Mouse (Mus musculus): ENCODE data around the gene Sec24a. TPM values are rescaled to one million over a fixed set of nuclear protein-coding genes. Genes with fewer than 3 reads are reported as not detected.
"Not testable (repeated sequence)": the region's sequence is repeated elsewhere in the genome, so short reads cannot be mapped to it uniquely, and the experiment has no call there.

Sec24a gene
- polyA plus RNA-seq, 1 experiment from 2014 or later: 15.3 TPM

DNA sequence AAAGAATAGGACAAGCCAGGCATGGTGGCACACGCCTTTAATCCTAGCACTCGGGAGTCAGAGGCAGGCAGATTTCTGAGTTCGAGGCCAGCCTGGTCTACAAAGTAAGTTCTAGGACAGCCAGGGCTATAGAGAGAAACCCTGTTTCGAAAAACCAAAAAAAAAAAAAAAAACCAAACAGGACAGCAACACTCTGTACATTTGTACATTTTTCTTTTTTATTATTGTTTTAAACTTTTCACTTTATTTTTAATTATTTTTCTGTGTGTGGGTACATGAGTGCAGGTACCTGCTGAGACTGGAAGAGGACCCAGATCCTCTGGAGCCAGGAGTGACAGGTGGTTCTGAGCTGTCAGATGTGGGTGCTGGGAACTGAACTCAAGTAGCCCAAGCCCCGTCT, 88.0 kb downstream of the Sec24a start:
- ATAC-seq (ENCODE audit: low FRiP score): no peak
- Histone ChIP-seq H3K36me3 (no peaks in the 10 kb centered on the region), H3K4me1 (replicated peaks) (no peaks in the 10 kb centered on the region), H3K4me2 (no peak overlapping the region), H3K9ac (no peak overlapping the region), H3K4me3 (no peak overlapping the region), H3K27me3 (0 out of 2 replicates have a peak, but pooled peaks cover 2% of the 10 kb centered on the region), H3K27ac (no peak overlapping the region), H3K9me3 (no peaks in the 10 kb centered on the region)
- WGBS: 76% methylated on average over 5 of the region's 5 CpGs

DNA sequence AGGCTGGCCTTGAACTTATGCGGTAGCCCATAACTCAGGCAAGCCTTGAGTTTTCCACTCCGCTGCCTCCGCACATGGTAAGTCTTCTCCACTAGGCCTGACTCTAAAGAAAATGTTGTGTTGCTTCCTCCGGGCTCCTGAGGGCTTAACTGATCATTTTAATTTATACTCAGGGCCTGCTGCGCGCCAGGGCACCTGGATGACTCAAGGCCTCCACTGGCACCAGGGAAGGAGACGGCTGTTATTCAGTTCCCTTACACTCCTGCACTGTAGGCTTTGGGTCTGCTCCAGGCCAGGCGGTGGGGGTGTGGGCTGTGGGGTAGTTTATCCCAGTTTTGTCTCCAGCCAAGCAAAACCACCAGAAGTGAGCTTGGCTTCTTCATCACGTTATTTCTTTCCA, 90.1 kb downstream of the Sec24a start:
- no peak overlapping the region for H3K4me2 ChIP-seq
- 85% methylated on average over 9 of the region's 9 CpGs for WGBS
- no peak overlapping the region for H3K4me3 ChIP-seq
- H3K27me3 ChIP-seq: no peaks in the 10 kb centered on the region
- no peak overlapping the region for H3K27ac ChIP-seq
- H3K9me3 ChIP-seq: no peaks in the 10 kb centered on the region
- no peaks in the 10 kb centered on the region for H3K4me1 ChIP-seq (replicated peaks)
- no peaks in the 10 kb centered on the region for H3K36me3 ChIP-seq
- no peak for ATAC-seq (ENCODE audit: low FRiP score)
- no peak overlapping the region for H3K9ac ChIP-seq

DNA sequence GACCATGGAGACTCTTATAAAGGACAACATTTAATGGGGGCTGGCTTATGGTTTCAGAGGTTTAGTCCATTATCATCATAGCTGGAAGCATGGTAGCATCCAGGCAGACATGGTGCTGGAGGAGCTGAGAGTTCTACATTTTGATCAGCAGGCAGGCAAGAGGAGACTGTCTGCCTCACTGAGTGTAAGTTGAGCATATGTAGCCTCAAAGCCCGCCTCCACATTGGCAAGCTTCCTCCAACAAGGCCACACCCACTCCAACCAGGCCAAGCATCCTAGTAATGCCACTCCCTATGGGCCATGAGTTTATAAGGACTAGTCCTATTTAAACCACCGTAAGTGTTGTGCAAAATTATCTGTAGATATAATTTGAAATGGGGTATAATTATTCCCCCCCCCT, 92.1 kb downstream of the Sec24a start:
- ATAC-seq (ENCODE audit: low FRiP score): no peak
- WGBS: 86% methylated on average over 2 of the region's 2 CpGs
- Histone ChIP-seq H3K36me3 (no peaks in the 10 kb centered on the region), H3K4me3 (no peak overlapping the region), H3K27ac (no peak overlapping the region), H3K4me2 (no peak overlapping the region), H3K9me3 (no peaks in the 10 kb centered on the region), H3K27me3 (no peaks in the 10 kb centered on the region), H3K4me1 (replicated peaks) (no peaks in the 10 kb centered on the region), H3K9ac (no peak overlapping the region)

DNA sequence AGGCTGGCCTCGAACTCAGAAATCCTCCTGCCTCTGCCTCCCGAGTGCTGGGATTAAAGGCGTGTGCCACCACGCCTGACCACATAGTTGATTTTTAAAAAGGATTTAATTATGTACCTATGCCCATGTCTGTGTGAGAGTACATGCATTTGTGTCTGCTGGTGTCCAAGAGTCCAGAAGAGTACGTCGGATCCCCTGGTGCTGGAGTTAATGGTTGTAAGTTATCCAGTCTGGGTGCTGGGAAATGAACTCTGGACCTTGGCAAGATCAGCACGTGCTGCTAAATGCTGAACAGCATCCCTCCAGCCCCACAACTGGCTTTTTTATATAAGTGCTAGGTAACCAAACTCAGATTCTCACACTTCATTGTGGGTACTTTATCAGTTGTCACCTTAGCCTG, 92.6 kb downstream of the Sec24a start:
- H3K9me3 ChIP-seq: no peaks in the 10 kb centered on the region
- no peak overlapping the region for H3K27ac ChIP-seq
- no peaks in the 10 kb centered on the region for H3K27me3 ChIP-seq
- no peak for ATAC-seq (ENCODE audit: low FRiP score)
- no peaks in the 10 kb centered on the region for H3K36me3 ChIP-seq
- H3K4me2 ChIP-seq: no peak overlapping the region
- H3K9ac ChIP-seq: no peak overlapping the region
- H3K4me3 ChIP-seq: no peak overlapping the region
- 90% methylated on average over 7 of the region's 7 CpGs for WGBS
- H3K4me1 ChIP-seq (replicated peaks): no peaks in the 10 kb centered on the region

DNA sequence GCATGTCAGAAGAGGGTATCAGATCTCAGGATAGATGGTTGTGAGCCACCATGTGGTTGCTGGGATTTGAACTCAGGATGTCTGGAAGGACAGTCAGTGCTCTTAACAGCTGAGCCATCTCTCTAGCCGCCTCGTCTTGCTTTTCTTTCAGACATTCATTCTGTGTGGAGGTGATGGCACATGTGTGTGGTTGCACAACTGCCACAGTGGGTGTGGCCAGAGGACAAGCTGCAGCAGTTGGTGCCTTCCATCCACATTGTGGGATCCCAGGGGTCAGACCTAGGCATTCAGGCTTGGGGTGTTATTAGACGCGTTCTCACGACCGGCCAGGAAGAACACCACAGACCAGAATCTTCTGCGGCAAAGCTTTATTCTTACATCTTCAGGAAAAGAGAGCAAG, 98.7 kb downstream of the Sec24a start:
- not testable (repeated sequence) for H3K27me3 ChIP-seq; H3K9me3 ChIP-seq; H3K4me3 ChIP-seq; H3K36me3 ChIP-seq; H3K4me2 ChIP-seq; ATAC-seq (ENCODE audit: low FRiP score); H3K27ac ChIP-seq; H3K4me1 ChIP-seq (replicated peaks); H3K9ac ChIP-seq
- 95% methylated on average over 7 of the region's 7 CpGs for WGBS

DNA sequence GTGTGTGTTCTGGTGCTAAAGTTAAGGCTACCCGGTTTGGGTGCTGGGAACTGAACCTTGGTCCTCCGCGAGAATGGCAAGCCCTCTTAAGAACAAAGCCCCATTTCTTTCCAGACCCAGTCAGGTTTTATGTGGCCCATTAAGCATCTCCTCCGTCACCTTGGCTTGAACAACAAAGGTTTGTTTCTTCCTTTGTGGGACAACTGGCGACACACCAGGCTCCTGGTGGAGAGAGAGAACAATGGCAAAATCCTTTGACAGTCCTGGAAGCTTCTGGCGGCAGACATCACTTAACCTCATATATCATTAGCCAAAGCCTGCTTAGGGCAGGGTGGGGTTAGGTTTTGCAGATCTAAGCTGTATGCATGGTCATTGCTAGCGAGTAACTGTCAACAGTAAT, 100.8 kb downstream of the Sec24a start:
- ATAC-seq (ENCODE audit: low FRiP score): no peak
- no peaks in the 10 kb centered on the region for H3K27me3 ChIP-seq
- H3K36me3 ChIP-seq: no peaks in the 10 kb centered on the region
- no peak overlapping the region for H3K9ac ChIP-seq
- no peak overlapping the region for H3K4me2 ChIP-seq
- H3K4me3 ChIP-seq: no peak overlapping the region
- no peaks in the 10 kb centered on the region for H3K9me3 ChIP-seq
- H3K27ac ChIP-seq: no peak overlapping the region
- WGBS: 74% methylated on average over 7 of the region's 7 CpGs
- H3K4me1 ChIP-seq (replicated peaks): peaks cover 9% of the 10 kb centered on the region; the same call in 1 of the 2 replicates

DNA sequence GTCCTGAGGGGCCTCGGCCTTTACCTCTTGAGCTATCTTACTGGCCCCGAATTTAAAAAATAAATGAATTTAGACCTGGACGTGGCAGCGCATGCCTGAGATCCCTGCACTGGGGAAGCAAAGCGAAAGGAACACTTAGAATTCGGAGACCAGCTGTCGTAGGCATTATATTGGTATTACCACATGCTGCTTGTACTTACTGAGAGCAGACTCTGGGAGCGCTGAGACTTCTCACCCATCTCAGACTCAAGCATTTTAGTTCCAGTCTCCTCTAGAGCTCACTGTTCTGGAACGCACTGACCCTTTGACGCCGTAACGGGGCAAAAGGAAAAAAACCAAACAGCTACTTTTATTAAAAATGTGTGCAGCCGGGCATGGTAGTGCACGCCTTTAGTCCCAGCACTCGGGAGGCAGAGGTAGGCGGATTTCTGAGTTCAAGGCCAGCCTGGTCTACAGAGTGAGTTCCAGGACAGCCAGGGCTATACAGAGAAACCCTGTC, 101.5 kb downstream of the Sec24a start:
- peaks cover 9% of the 10 kb centered on the region; the same call in 1 of the 2 replicates for H3K4me1 ChIP-seq (replicated peaks)
- H3K9me3 ChIP-seq: no peaks in the 10 kb centered on the region
- no peaks in the 10 kb centered on the region for H3K36me3 ChIP-seq
- H3K27ac ChIP-seq: no peak overlapping the region
- no peak overlapping the region for H3K9ac ChIP-seq
- H3K27me3 ChIP-seq: no peaks in the 10 kb centered on the region
- WGBS: 77% methylated on average over 16 of the region's 16 CpGs
- no peak for ATAC-seq (ENCODE audit: low FRiP score)
- no peak overlapping the region for H3K4me3 ChIP-seq
- H3K4me2 ChIP-seq: no peak overlapping the region

DNA sequence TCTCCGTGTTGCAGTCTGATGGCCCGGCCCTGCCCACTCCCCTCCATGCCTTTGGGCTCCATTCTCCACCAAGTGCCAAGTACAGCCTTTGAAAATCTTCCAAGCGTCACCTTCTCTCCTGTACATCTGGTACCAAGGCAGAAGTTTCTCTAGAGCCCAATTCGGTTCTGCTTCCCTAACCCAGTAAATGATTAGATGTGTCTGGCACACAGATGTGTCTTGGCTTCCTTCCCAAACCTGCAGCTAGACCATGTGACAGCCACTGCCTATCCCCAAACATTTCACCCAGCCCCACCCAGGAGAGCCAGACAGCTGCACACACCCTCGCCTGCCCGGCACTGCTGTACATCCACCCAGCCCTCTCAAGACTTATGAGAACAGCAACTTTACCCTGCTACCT, 104.7 kb downstream of the Sec24a start:
- no peak overlapping the region for H3K4me3 ChIP-seq
- no peaks in the 10 kb centered on the region for H3K9me3 ChIP-seq
- H3K4me1 ChIP-seq (replicated peaks): peaks cover 9% of the 10 kb centered on the region; the same call in 1 of the 2 replicates
- peak; percentile 71; the same call in 1 of the 2 replicates for ATAC-seq (ENCODE audit: low FRiP score)
- peak overlapping the region; percentile 41 for H3K27ac ChIP-seq
- no peaks in the 10 kb centered on the region for H3K36me3 ChIP-seq
- H3K27me3 ChIP-seq: 0 out of 2 replicates have a peak, but pooled peaks cover 3% of the 10 kb centered on the region
- 72% methylated on average over 6 of the region's 6 CpGs for WGBS
- no peak overlapping the region for H3K4me2 ChIP-seq
- H3K9ac ChIP-seq: no peak overlapping the region

DNA sequence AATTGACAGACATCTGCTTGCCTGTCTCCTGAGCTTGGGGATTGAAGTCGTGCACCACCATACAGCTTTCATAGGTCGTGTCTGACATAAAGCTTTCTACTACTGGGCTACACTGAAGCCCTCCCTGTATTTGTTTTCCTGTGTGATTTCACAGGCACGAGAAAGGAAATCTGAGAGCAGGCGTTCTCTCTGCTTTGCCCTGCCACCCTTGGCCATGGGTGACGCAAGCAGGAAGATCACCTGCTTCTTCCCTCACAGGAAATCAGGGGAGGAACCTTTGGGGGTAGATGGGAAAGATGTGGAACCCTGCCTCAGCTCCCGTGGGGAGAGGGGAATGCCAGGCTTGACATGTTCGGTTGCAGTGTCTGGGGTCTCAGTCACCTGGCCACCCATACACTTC, 105.1 kb downstream of the Sec24a start:
- Histone ChIP-seq H3K9ac (no peak overlapping the region), H3K36me3 (no peaks in the 10 kb centered on the region), H3K4me2 (no peak overlapping the region), H3K9me3 (no peaks in the 10 kb centered on the region), H3K27ac (peak overlapping the region; percentile 41), H3K4me3 (no peak overlapping the region), H3K4me1 (replicated peaks) (peaks cover 9% of the 10 kb centered on the region; the same call in 1 of the 2 replicates), H3K27me3 (0 out of 2 replicates have a peak, but pooled peaks cover 3% of the 10 kb centered on the region)
- ATAC-seq (ENCODE audit: low FRiP score): no peak
- 69% methylated on average over 7 of the region's 7 CpGs for WGBS

DNA sequence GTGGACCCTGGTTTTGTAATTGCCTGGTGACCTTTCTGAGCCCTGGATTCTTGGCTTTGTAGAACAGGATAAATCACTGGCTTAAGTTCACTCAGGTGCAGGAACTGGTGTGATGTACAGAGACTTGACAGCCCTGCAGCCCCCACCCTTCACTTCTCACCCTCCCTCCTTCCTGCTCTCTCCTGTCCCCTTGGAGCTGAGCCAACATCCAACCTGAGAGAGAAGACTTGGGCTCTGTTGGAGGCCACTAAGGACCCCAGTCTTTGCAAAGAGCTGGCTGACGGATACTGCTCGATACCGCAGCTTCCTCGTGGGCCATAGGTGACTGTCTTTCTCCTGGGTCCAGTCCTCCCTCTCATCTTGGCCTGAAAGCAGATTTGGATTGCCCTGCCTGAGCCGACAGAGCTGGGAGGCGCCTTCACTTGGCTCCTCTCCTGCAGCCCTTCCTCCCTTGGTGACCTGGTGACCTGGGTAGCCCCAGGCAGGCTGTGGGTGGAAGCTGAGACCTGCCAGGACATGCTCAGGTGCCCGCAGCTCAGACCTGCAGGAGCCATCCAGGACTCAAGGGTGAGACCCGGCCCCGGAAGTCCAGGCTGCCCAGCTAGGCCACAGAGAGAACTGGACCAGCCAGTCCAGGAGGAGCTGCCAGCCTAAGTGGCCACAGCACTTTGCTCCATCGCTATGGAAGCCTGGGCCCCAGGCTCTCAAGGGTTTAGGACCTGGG, 106.5 kb downstream of the Sec24a start:
- Histone ChIP-seq H3K27me3 (peaks cover 7% of the 10 kb centered on the region), H3K4me3 (no peak overlapping the region), H3K4me1 (replicated peaks) (peaks cover 9% of the 10 kb centered on the region; the same call in 1 of the 2 replicates), H3K36me3 (no peaks in the 10 kb centered on the region), H3K9ac (no peak overlapping the region), H3K27ac (no peak overlapping the region), H3K4me2 (no peak overlapping the region), H3K9me3 (no peaks in the 10 kb centered on the region)
- ATAC-seq (ENCODE audit: low FRiP score): no peak
- 84% methylated on average over 10 of the region's 10 CpGs for WGBS

DNA sequence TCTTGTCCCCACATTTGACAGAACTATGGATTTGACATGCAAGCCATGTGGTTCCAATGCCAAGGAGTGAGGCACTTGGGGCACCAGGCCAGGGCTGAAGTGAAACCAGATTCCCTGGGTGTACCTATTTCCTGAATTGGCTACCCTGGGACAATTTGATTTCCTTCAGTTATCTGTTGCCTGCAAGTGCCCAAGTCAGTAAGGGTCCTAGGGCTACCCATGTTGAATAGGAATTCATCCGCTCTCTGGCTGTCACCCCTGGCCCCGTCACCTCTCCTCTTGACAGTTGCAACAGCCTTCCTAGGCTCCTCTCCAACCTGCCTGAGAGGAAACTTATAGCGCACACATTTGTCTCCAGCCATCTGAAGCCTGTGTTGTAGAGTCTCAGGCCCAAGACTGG, 108.5 kb downstream of the Sec24a start:
- H3K27ac ChIP-seq: no peak overlapping the region
- 94% methylated on average over 3 of the region's 3 CpGs for WGBS
- H3K9ac ChIP-seq: no peak overlapping the region
- H3K36me3 ChIP-seq: no peaks in the 10 kb centered on the region
- H3K4me1 ChIP-seq (replicated peaks): peaks cover 22% of the 10 kb centered on the region
- H3K4me3 ChIP-seq: no peak overlapping the region
- peaks cover 17% of the 10 kb centered on the region for H3K27me3 ChIP-seq
- H3K4me2 ChIP-seq: no peak overlapping the region
- no peaks in the 10 kb centered on the region for H3K9me3 ChIP-seq
- no peak for ATAC-seq (ENCODE audit: low FRiP score)

DNA sequence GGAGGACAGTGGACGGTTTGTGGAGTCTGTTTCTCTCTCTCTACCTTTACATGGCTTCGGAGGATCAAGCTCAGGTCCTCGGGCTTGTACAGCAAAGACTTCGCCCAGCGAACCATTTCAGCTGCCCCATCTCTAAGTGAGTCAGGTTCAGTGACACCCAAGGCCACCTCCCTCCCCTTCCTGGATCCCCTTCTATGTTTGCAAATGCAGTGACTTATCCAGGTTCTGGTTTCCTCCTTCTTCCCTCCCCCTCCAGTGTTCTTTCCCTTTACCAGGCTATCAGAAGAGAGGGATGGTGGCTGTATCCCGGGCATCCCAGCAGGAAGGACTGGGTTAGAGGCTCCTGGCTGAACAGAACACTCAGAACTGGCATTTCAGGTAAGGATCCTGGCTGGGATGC, 109.7 kb downstream of the Sec24a start:
- Histone ChIP-seq H3K4me3 (no peak overlapping the region), H3K4me1 (replicated peaks) (peaks cover 30% of the 10 kb centered on the region), H3K27ac (no peak overlapping the region), H3K27me3 (peaks cover 28% of the 10 kb centered on the region), H3K36me3 (no peaks in the 10 kb centered on the region), H3K9ac (no peak overlapping the region), H3K9me3 (no peaks in the 10 kb centered on the region), H3K4me2 (no peak overlapping the region)
- ATAC-seq (ENCODE audit: low FRiP score): no peak
- WGBS: 92% methylated on average over 6 of the region's 6 CpGs

DNA sequence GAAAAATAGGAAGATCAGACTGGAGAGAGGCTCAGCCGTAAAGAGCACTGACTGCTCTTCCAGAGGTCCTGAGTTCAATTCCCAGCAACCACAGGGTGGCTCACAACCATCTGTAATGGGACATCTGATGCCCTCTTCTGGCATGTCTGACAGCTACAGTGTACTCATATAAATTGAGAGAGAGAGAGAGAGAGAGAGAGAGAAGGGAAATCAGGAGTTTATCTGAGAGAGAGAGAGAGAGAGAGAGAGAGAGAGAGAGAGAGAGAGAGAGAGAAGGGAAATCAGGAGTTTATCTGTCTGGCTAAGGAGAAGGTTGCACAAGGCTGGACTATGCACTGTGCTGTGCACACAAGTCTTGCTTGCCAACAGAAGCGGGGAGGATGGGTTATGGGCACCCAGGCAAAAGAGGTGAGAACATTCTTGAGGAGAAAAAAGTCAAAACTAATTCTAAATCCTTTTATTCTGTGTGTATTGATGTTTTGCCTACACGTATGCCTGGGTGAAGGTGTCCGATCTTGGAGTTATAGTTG, 110.5 kb downstream of the Sec24a start:
- H3K9ac ChIP-seq: no peak overlapping the region
- H3K36me3 ChIP-seq: no peaks in the 10 kb centered on the region
- no peak overlapping the region for H3K4me3 ChIP-seq
- H3K27me3 ChIP-seq: peaks cover 28% of the 10 kb centered on the region
- no peak for ATAC-seq (ENCODE audit: low FRiP score)
- H3K4me2 ChIP-seq: no peak overlapping the region
- H3K27ac ChIP-seq: no peak overlapping the region
- WGBS: 93% methylated on average over 4 of the region's 4 CpGs
- no peaks in the 10 kb centered on the region for H3K9me3 ChIP-seq
- peaks cover 31% of the 10 kb centered on the region for H3K4me1 ChIP-seq (replicated peaks)

Measured in hindbrain, embryonic 13.5 days (tissue).